Mouse (Mus musculus) lung, postnatal 0 days (tissue): ENCODE data around the gene Grxcr1.

ENCODE experiments used
- CTCF ChIP-seq: IDR thresholded peaks from 2 replicates; pipeline ENCODE4 v1.5.1; 2016; ENCODE audit warnings: antibody characterized with exemption, mild to moderate bottlenecking
- EP300 ChIP-seq: IDR thresholded peaks from 2 replicates; pipeline ENCODE4 v1.6.1; 2016; ENCODE audit warnings: antibody characterized with exemption, mild to moderate bottlenecking, control low read depth

GRCm38 (mm10) chr5:68048783-68049182 is 17.1 kb downstream of the Grxcr1 start:
- TF ChIP-seq CTCF (no peak), EP300 (no peak)
